Mouse (Mus musculus) midbrain, embryonic 15.5 days (tissue): ENCODE measurements at regions not wholly inside any gene's neighbourhood (a gene's known extent, or its start where the extent isn't known, plus 50 kb on each side); places are given as distances from the start of the nearest gene placed in this dataset.

Source experiments
- ATAC-seq: fragments of 200-750 bp; cut with Nextera tagmentation; replicated peaks from 2 replicates; pipeline ENCODE4 v1.8.0; 2017; ENCODE audit warnings: moderate TSS enrichment
- H3K27ac ChIP-seq: fragments of 300-500 bp; sonication (generic); 2 replicates; pipeline ENCODE4 v1.5.1; 2015; ENCODE audit warnings: mild to moderate bottlenecking, inconsistent platforms
- H3K27me3 ChIP-seq: fragments of 300-500 bp; sonication (generic); replicated peaks from 2 replicates; pipeline ENCODE4 v1.6.1; 2015; ENCODE audit warnings: inconsistent platforms
- H3K36me3 ChIP-seq: fragments of 300-500 bp; sonication (generic); replicated peaks from 2 replicates; pipeline ENCODE4 v1.6.1; 2015; ENCODE audit warnings: inconsistent platforms
- H3K4me1 ChIP-seq: fragments of 300-500 bp; sonication (generic); 2 replicates; pipeline ENCODE4 v1.6.1; 2015; ENCODE audit warnings: inconsistent platforms
- H3K4me2 ChIP-seq: fragments of 300-500 bp; sonication (generic); 2 replicates; pipeline ENCODE4 v1.6.1; 2015; ENCODE audit warnings: inconsistent platforms, mild to moderate bottlenecking, moderate library complexity
- H3K4me3 ChIP-seq: fragments of 300-500 bp; sonication (generic); 2 replicates; pipeline ENCODE4 v1.5.1; 2015; ENCODE audit warnings: mild to moderate bottlenecking, inconsistent platforms
- H3K9ac ChIP-seq: fragments of 300-500 bp; sonication (generic); 2 replicates; pipeline ENCODE4 v1.6.1; 2015; ENCODE audit warnings: mild to moderate bottlenecking, inconsistent platforms
- H3K9me3 ChIP-seq: fragments of 300-500 bp; sonication (generic); 2 replicates; pipeline ENCODE4 v1.6.1; 2016; ENCODE audit warnings: inconsistent platforms
- WGBS: fragments of 180-500 bp; shearing (Covaris S2); methylation state at CpG from one replicate; pipeline ENCODE4 v1.1.7; 2015; ENCODE audit warnings: mixed read lengths; 5-methylcytosine and 5-hydroxymethylcytosine counted together

DNA sequence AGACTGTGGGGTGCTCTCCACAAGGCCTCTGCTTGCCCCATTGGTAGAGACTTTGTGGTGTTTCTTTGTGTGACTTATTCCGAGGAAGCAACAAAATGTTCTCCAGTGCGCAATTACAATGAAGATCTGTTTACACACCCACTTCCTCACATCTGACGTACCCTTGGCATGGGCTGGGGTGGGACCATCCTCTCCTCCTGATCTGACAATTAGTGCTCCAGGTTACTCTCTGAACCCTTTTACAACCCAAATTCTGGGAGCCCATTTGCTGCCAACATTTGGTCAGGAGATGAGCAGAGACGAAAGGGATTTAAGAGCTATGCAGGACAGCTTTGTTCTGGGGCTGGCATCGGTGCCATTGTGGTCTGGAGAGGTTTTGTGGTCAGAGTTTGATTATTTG is 215.9 kb upstream of the Sall1 start:
- no peak overlapping the region for H3K4me2 ChIP-seq
- H3K9ac ChIP-seq = no peak overlapping the region
- no peaks in the 10 kb centered on the region for H3K36me3 ChIP-seq
- 0 out of 2 replicates have a peak, but pooled peaks cover under 1% of the 10 kb centered on the region for H3K9me3 ChIP-seq
- no peak overlapping the region for H3K4me3 ChIP-seq
- no peaks in the 10 kb centered on the region for H3K27me3 ChIP-seq
- no peak for ATAC-seq
- 82% methylated on average over 5 of the region's 5 CpGs for WGBS
- no peak overlapping the region for H3K27ac ChIP-seq
- H3K4me1 ChIP-seq = no peaks in the 10 kb centered on the region

DNA sequence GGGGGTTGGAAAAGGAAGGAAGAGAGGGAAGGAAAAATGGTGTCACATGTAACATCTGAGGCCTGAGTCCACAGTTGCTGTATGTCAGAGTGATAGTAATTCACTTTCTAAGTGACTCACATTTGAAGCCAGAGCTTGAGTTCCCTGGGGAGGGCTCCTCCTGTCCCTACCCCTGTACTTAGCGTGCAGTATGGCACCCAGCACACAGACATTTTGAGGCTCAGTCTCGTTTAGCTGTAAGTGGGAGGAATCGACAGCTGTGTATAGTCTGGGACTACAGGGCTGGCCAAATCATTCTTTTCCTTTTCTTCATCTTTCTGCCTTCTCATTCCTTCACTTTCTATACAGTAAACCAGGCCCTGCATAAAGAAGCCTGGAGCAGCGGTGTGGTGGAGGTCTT is 202.4 kb upstream of the Sall1 start:
- H3K4me2 ChIP-seq = no peak overlapping the region
- H3K4me3 ChIP-seq = no peak overlapping the region
- H3K36me3 ChIP-seq = no peaks in the 10 kb centered on the region
- H3K27ac ChIP-seq = no peak overlapping the region
- ATAC-seq = no peak
- H3K4me1 ChIP-seq = peaks cover 15% of the 10 kb centered on the region
- WGBS = 69% methylated on average over 4 of the region's 4 CpGs
- no peak overlapping the region for H3K9ac ChIP-seq
- peaks cover 25% of the 10 kb centered on the region; the same call in 1 of the 2 replicates for H3K27me3 ChIP-seq
- H3K9me3 ChIP-seq = no peaks in the 10 kb centered on the region

DNA sequence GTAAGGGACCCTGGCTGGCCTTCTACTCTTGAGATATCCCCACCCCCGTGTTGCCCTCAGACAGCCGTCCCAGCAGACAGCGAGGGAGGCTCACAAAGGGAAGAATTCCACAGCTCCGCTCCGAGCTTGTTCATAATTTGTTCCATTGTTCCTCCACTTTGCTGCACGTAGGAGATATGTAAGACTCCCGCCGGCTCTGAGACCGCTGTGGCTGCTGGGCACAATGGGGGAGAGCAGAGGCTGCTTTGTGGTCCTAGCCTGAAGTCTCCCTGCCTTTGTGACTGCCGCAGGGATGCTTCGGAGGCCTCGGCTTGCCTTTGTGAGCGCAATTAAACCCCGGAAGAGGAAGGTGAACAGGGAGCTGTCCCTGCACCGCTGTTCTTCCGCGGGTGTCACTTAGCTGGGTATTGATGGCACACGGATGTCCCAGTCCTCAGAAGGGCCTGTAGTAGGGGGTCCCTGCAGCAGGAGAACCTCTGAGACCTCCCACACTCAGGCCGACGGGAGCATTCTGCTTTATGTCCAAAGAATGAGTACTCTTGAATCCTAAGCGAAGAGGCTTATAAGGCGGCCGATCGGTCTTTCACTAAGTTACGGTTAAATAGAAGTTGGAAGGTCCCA is 201.3 kb upstream of the Sall1 start:
- ATAC-seq = peak; percentile 27; the same call in 1 of the 2 replicates
- peak overlapping the region; percentile 39 for H3K4me2 ChIP-seq
- 0 out of 2 replicates have a peak overlapping the region, but pooled peaks have one; percentile 0 for H3K4me3 ChIP-seq
- H3K9me3 ChIP-seq = no peaks in the 10 kb centered on the region
- H3K4me1 ChIP-seq = peaks cover 15% of the 10 kb centered on the region
- H3K36me3 ChIP-seq = no peaks in the 10 kb centered on the region
- peaks cover 31% of the 10 kb centered on the region for H3K27me3 ChIP-seq
- 0 out of 2 replicates have a peak overlapping the region, but pooled peaks have one; percentile 11 for H3K27ac ChIP-seq
- no peak overlapping the region for H3K9ac ChIP-seq
- 10% methylated on average over 25 of the region's 25 CpGs for WGBS

DNA sequence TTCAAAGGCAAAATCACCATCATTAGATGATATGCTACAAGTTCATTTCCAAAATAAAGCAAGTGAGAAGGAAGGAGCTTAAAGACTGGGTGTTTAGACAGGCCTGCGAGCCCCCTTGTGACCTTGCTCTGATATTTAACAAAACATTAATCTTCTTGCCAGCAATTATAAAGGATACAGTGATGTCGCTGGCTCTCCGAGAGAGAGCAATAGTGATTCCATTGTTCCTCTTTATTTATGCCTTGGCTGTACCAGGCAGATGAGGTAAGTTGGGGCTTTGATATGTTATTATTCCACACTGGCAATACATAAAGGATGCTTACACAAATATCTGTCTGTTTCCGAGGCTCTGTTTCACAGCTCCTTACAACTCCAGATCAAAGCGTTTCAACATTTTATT is 197.7 kb upstream of the Sall1 start:
- Histone ChIP-seq H3K4me3 (no peak overlapping the region), H3K36me3 (no peaks in the 10 kb centered on the region), H3K4me2 (no peak overlapping the region), H3K9me3 (no peaks in the 10 kb centered on the region), H3K27ac (no peak overlapping the region), H3K9ac (no peak overlapping the region), H3K27me3 (peaks cover 25% of the 10 kb centered on the region), H3K4me1 (peaks cover 15% of the 10 kb centered on the region)
- WGBS = 15% methylated on average over 5 of the region's 5 CpGs
- ATAC-seq = no peak

DNA sequence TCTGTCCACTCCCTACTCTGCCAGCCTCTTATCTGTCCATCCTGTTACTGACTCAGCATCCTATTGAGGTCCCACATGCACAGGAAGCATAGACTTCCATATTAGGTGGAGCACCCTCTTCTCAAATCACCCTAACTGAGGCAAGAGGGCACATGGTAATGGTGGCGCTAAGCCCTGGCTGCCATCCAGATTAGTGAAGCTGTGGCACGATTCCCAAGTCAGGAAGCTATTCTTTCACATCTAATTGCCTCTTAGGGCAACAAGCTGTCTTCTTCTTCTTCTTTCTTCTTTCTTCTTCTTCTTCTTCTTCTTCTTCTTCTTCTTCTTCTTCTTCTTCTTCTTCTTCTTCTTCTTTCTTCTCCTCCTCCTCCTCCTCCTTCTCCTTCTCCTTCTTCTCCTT is 195.7 kb upstream of the Sall1 start:
- no peak for ATAC-seq
- Histone ChIP-seq H3K36me3 (no peaks in the 10 kb centered on the region), H3K9ac (no peak overlapping the region), H3K9me3 (no peaks in the 10 kb centered on the region), H3K4me1 (peaks cover 12% of the 10 kb centered on the region; the same call in 1 of the 2 replicates), H3K4me2 (no peak overlapping the region), H3K27ac (no peak overlapping the region), H3K27me3 (peaks cover 21% of the 10 kb centered on the region), H3K4me3 (no peak overlapping the region)
- 71% methylated on average over 2 of the region's 2 CpGs for WGBS

DNA sequence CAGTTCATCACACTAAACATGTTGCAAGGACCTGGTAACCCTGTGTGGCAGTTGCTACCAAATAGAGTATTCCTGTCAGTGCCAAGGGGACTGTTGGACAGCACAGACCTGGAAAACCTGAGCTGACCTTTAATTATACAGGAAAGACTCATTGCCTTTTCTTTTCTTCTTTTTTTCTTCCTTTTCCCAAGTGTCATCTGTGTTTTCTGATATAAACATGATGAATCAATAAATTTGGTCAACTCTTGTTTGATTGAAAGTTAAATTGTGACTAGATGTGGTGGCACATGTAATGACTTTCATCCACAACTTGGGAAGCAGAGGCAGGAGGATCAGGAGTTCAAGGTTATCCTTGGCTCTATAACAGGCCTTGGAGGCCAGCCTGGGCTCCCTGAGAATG is 190.1 kb upstream of the Sall1 start:
- no peak overlapping the region for H3K4me2 ChIP-seq
- no peaks in the 10 kb centered on the region for H3K9me3 ChIP-seq
- H3K9ac ChIP-seq = no peak overlapping the region
- no peak overlapping the region for H3K4me3 ChIP-seq
- H3K4me1 ChIP-seq = no peaks in the 10 kb centered on the region
- ATAC-seq = no peak
- H3K27me3 ChIP-seq = no peaks in the 10 kb centered on the region
- H3K27ac ChIP-seq = no peak overlapping the region
- no peaks in the 10 kb centered on the region for H3K36me3 ChIP-seq

DNA sequence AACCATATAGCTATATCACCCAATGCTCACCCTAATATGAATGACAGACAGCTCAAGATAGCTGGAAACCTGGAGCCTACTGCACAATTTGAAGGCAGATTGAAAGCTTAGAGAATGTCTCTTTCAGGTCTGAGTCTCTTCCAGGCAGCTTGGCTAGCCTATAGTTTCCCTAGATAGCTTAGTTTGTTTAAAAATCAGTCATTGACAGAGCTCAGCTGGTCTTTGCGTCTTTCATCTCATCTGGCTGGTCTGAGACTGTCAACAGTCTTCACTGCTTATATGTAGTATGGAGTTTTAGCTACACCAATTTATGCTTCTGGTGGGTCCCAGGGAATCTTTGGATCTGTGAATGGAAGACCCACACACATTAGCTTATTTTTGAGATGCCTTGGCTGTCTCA is 188.4 kb upstream of the Sall1 start:
- 98% methylated on average over 1 of the region's 1 CpGs for WGBS
- no peaks in the 10 kb centered on the region for H3K36me3 ChIP-seq
- H3K9me3 ChIP-seq = no peaks in the 10 kb centered on the region
- H3K4me2 ChIP-seq = no peak overlapping the region
- no peak overlapping the region for H3K27ac ChIP-seq
- ATAC-seq = no peak
- no peak overlapping the region for H3K9ac ChIP-seq
- no peaks in the 10 kb centered on the region for H3K4me1 ChIP-seq
- no peaks in the 10 kb centered on the region for H3K27me3 ChIP-seq
- H3K4me3 ChIP-seq = no peak overlapping the region

DNA sequence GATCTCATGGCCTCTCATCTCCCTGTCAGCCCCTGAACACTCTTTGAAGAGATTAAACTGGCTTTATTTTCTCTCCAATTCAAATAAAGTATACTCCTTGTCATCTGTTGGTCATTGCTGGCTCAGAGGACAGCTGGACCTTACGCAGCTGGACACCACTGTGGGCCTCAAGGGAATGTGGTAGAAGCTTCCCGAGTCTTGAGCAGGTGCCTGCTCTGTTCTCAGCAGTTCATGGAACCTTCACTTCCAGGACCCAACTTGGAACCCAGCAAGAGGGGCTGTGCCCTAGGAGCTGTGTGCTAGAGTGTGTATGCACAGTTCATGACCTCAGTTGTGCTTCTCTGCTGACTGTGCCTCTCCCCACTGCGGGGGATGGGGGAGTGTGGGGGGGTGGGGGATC is 185.2 kb upstream of the Sall1 start:
- H3K4me1 ChIP-seq = no peaks in the 10 kb centered on the region
- no peak overlapping the region for H3K4me3 ChIP-seq
- WGBS = 87% methylated on average over 3 of the region's 3 CpGs
- H3K27ac ChIP-seq = no peak overlapping the region
- no peaks in the 10 kb centered on the region for H3K9me3 ChIP-seq
- H3K9ac ChIP-seq = no peak overlapping the region
- H3K27me3 ChIP-seq = no peaks in the 10 kb centered on the region
- no peaks in the 10 kb centered on the region for H3K36me3 ChIP-seq
- ATAC-seq = no peak
- H3K4me2 ChIP-seq = no peak overlapping the region

DNA sequence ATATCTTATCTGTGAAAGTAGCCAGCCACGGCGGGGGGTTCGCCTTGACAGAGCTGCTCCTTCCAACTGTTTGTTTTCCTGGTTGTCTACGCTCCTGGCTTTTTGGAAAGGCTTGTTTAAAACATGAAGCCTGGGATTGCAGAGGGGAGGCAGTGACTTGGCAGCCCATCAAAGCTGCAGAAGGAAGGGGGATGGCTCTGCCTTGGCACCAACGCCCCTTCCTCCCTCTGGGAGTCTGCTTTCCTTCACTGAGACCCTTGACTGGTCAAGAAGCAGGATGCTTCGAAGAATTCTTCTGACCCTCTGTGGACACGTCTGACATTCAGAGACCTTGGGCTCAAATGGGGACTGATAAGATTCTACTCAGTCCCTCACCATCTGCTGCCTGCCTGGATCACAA is 176.9 kb upstream of the Sall1 start:
- H3K9me3 ChIP-seq = no peaks in the 10 kb centered on the region
- no peak overlapping the region for H3K9ac ChIP-seq
- H3K27me3 ChIP-seq = no peaks in the 10 kb centered on the region
- H3K27ac ChIP-seq = no peak overlapping the region
- H3K4me2 ChIP-seq = no peak overlapping the region
- H3K36me3 ChIP-seq = no peaks in the 10 kb centered on the region
- 62% methylated on average over 7 of the region's 7 CpGs for WGBS
- ATAC-seq = no peak
- H3K4me1 ChIP-seq = no peaks in the 10 kb centered on the region
- H3K4me3 ChIP-seq = no peak overlapping the region

DNA sequence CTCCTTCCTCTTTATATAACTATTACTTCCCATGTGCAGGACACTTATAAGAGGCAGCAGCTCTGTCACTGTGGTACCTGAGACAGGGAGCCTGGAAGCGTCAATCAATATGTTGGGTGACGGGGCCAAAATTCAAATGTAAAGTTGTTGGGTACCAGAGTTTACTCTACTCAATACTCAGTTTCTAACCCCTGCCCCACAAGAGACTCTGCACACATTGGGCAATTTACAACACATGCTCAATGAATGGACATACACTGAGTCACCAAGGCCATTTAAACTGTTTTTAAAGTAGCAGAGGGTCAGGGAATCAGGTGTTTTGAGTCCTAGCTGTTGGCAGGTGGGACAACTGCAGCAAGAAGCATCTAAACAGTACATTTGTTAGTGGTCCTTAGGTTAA is 176.4 kb upstream of the Sall1 start:
- H3K4me2 ChIP-seq = no peak overlapping the region
- no peaks in the 10 kb centered on the region for H3K4me1 ChIP-seq
- ATAC-seq = no peak
- H3K27me3 ChIP-seq = no peaks in the 10 kb centered on the region
- H3K27ac ChIP-seq = no peak overlapping the region
- no peak overlapping the region for H3K4me3 ChIP-seq
- no peaks in the 10 kb centered on the region for H3K36me3 ChIP-seq
- no peaks in the 10 kb centered on the region for H3K9me3 ChIP-seq
- 96% methylated on average over 2 of the region's 2 CpGs for WGBS
- H3K9ac ChIP-seq = no peak overlapping the region

DNA sequence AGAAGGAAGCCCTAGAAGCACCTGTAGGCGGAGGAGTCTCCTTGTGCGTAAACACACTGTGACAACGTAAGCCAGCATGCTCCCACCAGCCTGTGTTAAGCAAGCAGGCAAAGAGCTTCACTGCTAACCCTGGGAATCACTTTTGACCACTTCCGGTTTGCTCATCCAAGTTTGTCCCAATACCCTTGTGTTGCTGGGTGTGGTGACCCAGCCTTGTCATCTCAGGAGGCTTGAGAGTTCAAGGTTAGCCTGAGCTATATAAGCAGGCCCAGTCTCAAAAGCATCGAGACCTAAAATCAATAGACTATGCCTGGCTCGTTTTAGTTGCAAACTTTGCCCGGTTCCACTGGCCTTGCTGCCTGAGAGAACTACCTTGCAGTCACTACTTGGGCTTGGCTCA is 175.2 kb upstream of the Sall1 start:
- Histone ChIP-seq H3K27me3 (no peaks in the 10 kb centered on the region), H3K4me3 (no peak overlapping the region), H3K4me1 (no peaks in the 10 kb centered on the region), H3K27ac (no peak overlapping the region), H3K9me3 (no peaks in the 10 kb centered on the region), H3K9ac (no peak overlapping the region), H3K36me3 (no peaks in the 10 kb centered on the region), H3K4me2 (no peak overlapping the region)
- WGBS = 91% methylated on average over 7 of the region's 7 CpGs
- ATAC-seq = no peak

DNA sequence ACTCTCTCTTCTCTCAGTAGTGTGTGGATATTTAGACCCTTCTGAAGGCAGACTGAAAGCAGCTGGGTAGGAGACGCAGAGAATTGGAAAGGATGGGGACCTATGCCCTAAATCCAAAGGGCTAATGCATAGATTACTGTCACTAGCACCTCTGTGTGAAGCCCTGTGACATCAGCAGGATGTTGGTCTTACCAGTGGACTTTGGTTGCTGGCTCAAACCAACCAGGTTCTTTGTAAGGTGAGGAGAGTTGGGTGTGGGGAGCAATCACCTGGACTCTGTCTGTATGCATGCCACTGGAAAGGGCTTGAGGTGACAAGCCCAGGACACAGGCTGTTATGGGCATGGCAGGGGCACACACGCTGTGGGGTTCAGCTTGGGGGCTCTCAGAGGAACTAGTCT is 173.7 kb upstream of the Sall1 start:
- Histone ChIP-seq H3K4me1 (no peaks in the 10 kb centered on the region), H3K9me3 (no peaks in the 10 kb centered on the region), H3K36me3 (no peaks in the 10 kb centered on the region), H3K4me2 (no peak overlapping the region), H3K27ac (no peak overlapping the region), H3K27me3 (no peaks in the 10 kb centered on the region), H3K9ac (no peak overlapping the region), H3K4me3 (no peak overlapping the region)
- 92% methylated on average over 2 of the region's 2 CpGs for WGBS
- ATAC-seq = no peak

DNA sequence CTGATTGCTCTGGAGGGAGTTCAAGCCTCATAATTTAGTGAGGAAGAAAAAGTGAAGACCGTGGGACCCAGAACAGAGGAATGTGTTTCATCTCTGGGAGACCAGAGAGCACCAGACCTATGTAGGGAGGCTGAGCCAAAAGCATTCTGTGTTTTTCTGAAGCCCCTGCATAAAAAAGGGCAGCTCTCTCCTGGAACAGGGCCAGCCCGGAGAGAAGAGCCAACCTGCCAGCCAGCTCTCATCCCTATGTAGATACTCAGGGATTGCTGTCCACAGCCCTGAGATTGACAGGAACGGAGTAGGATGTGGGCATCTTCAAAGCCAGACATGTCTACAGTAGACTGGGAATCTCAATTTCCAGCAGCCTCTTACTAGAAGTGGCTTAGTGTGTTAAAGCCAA is 168.0 kb upstream of the Sall1 start:
- no peak overlapping the region for H3K4me2 ChIP-seq
- 87% methylated on average over 3 of the region's 3 CpGs for WGBS
- no peaks in the 10 kb centered on the region for H3K36me3 ChIP-seq
- ATAC-seq = no peak
- no peak overlapping the region for H3K27ac ChIP-seq
- no peaks in the 10 kb centered on the region for H3K4me1 ChIP-seq
- H3K4me3 ChIP-seq = no peak overlapping the region
- no peaks in the 10 kb centered on the region for H3K9me3 ChIP-seq
- H3K9ac ChIP-seq = no peak overlapping the region
- no peaks in the 10 kb centered on the region for H3K27me3 ChIP-seq
